Comparison of ENCODE assay signal across 24 mouse cellular contexts in genomic region chr17:27008277-27008676, GRCm38 (mm10).
"Had no signal": no experiment of that assay in that cellular context is flagged by ENCODE, and none has a peak within 500 bp of the region (broad histone marks: within the 10 kb centered on the region; RNA-seq: fewer than 3 reads in every experiment).

No protein-coding gene starts in this region.

- DNase-seq: kidney, adult 2 months; kidney, postnatal 10 days; kidney, postnatal 4 days; liver; lung, adult 2 months; right cerebral cortex, adult 18-20 months; right cerebral cortex, postnatal 14 days; right cerebral cortex, postnatal 4 days; spleen, adult 18-20 months; thymus, adult 2 months; thymus, postnatal 14 days; thymus, postnatal 4 days had no signal

- H3K4me3 ChIP-seq: limb, embryonic 10.5 days; limb, embryonic 13.5 days; liver, embryonic 12.5 days; liver, embryonic 15.5 days; megakaryocyte, embryonic 14.5 days; midbrain, embryonic 10.5 days; midbrain, embryonic 13.5 days; neural tube, embryonic 12.5 days; neural tube, embryonic 15.5 days had no signal

- H3K27ac ChIP-seq: limb, embryonic 10.5 days; limb, embryonic 13.5 days; liver, embryonic 12.5 days; liver, embryonic 15.5 days; macrophage; midbrain, embryonic 10.5 days; midbrain, embryonic 13.5 days; neural tube, embryonic 12.5 days; neural tube, embryonic 15.5 days; stomach, postnatal 0 days had no signal

- H3K9ac ChIP-seq: limb, embryonic 13.5 days; liver, embryonic 12.5 days; liver, embryonic 15.5 days; midbrain, embryonic 13.5 days; neural tube, embryonic 12.5 days; neural tube, embryonic 15.5 days had no signal

- H3K36me3 ChIP-seq: limb, embryonic 10.5 days; limb, embryonic 13.5 days; liver, embryonic 12.5 days; liver, embryonic 15.5 days; midbrain, embryonic 10.5 days; midbrain, embryonic 13.5 days; neural tube, embryonic 12.5 days; neural tube, embryonic 15.5 days had no signal

- H3K4me2 ChIP-seq: limb, embryonic 13.5 days; liver, embryonic 12.5 days; liver, embryonic 15.5 days; midbrain, embryonic 13.5 days; neural tube, embryonic 12.5 days; neural tube, embryonic 15.5 days had no signal

- H3K9me3 ChIP-seq: limb, embryonic 10.5 days; limb, embryonic 13.5 days; liver, embryonic 12.5 days; liver, embryonic 15.5 days; midbrain, embryonic 10.5 days; midbrain, embryonic 13.5 days; neural tube, embryonic 12.5 days; neural tube, embryonic 15.5 days had no signal

- H3K27me3 ChIP-seq: midbrain, embryonic 13.5 days; neural tube, embryonic 12.5 days; neural tube, embryonic 15.5 days had no signal

- ATAC-seq: inflammation-experienced regulatory T-cells, adult 6 months; liver, embryonic 12.5 days; midbrain, embryonic 13.5 days had no signal
